Mouse (Mus musculus) CH12.LX (cell line): ENCODE data around the gene Chfr. TPM values are rescaled to one million over a fixed set of nuclear protein-coding genes. Genes with fewer than 3 reads are reported as not detected.

Experiments used
- DNase-seq: peaks from one replicate; pipeline ENCODE4 v3.0.0-alpha.2; 2013; ENCODE audit errors: extremely low read depth
- H3K27ac ChIP-seq: 2 replicates; pipeline ENCODE4 v1.5.1; 2012; ENCODE audit warnings: low read depth, mild to moderate bottlenecking, control low read depth, moderate library complexity; ENCODE audit not compliant: insufficient read depth
- H3K27me3 ChIP-seq: replicated peaks from 2 replicates; pipeline ENCODE3; 2012; ENCODE audit warnings: inconsistent platforms
- H3K36me3 ChIP-seq, 2 experiments: replicated peaks in 1 of 2; 2 replicates each; pipeline versions ENCODE3 to v1.6.1; 2012; ENCODE audit warnings: inconsistent platforms in 1 of 2, low read length in 1 of 2, mild to moderate bottlenecking in 1 of 2, mixed read lengths in 1 of 2, moderate library complexity in 1 of 2; ENCODE audit not compliant: control insufficient read depth in 1 of 2, insufficient read depth in 1 of 2
- H3K4me1 ChIP-seq, 2 experiments: 2 replicates each; pipeline ENCODE4 v1.6.1; 2012; ENCODE audit warnings: inconsistent platforms in 1 of 2, moderate library complexity in 1 of 2; ENCODE audit not compliant: insufficient read depth in 2 of 2, control insufficient read depth in 1 of 2
- H3K4me2 ChIP-seq: 2 replicates; pipeline ENCODE4 v1.6.1; 2012; ENCODE audit warnings: low read depth, mild to moderate bottlenecking, control low read depth; ENCODE audit not compliant: poor library complexity, insufficient read depth, severe bottlenecking
- H3K4me3 ChIP-seq, 3 experiments: fragments of 150-350 bp in 1 of 3; sonication (generic) in 1 of 3; replicated peaks in 1 of 3; 2 replicates each; pipeline versions ENCODE3 to v1.5.1; 2011 to 2012; ENCODE audit warnings: low read depth in 2 of 3, low read length in 2 of 3, mild to moderate bottlenecking in 2 of 3, moderate library complexity in 2 of 3, control low read depth in 1 of 3, improper control_type of control experiment in 1 of 3, inconsistent platforms in 1 of 3, mixed read lengths in 1 of 3; ENCODE audit not compliant: poor library complexity in 1 of 3
- H3K79me2 ChIP-seq: replicated peaks from 2 replicates; pipeline ENCODE4 v1.6.1; 2012; ENCODE audit warnings: mild to moderate bottlenecking, moderate library complexity; ENCODE audit not compliant: control insufficient read depth, poor library complexity, insufficient read depth, severe bottlenecking; ENCODE audit errors: extremely low read depth
- H3K9ac ChIP-seq: 2 replicates; pipeline ENCODE4 v1.6.1; 2012; ENCODE audit warnings: low read depth, mild to moderate bottlenecking, control low read depth, moderate library complexity; ENCODE audit not compliant: insufficient read depth
- H3K9me3 ChIP-seq: replicated peaks from 2 replicates; pipeline ENCODE3; 2012; ENCODE audit warnings: low read length, inconsistent platforms, mixed read lengths
- CHD1 ChIP-seq: IDR thresholded peaks from 2 replicates; pipeline ENCODE4 v1.6.1; 2012; ENCODE audit warnings: low read depth, low read length, improper control_type of control experiment, inconsistent platforms
- CHD2 ChIP-seq: IDR thresholded peaks from 2 replicates; pipeline ENCODE4 v1.6.1; 2011; ENCODE audit warnings: low read length, improper control_type of control experiment
- CTCF ChIP-seq, 2 experiments: IDR thresholded peaks in 1 of 2; conservative IDR thresholded peaks in 1 of 2; 2 replicates each; pipeline ENCODE4 v1.5.1; 2011 to 2012; ENCODE audit warnings: low read depth in 2 of 2, low read length in 2 of 2, improper control_type of control experiment in 1 of 2, inconsistent platforms in 1 of 2, mild to moderate bottlenecking in 1 of 2, moderate library complexity in 1 of 2
- E2F4 ChIP-seq: IDR thresholded peaks from 2 replicates; pipeline ENCODE4 v1.6.1; 2011; ENCODE audit warnings: low read depth, low read length, improper control_type of control experiment; ENCODE audit not compliant: insufficient replicate concordance
- EP300 ChIP-seq: IDR thresholded peaks from 2 replicates; pipeline ENCODE4 v1.6.1; 2011; ENCODE audit warnings: low read length, improper control_type of control experiment
- IRF4 ChIP-seq: IDR thresholded peaks from 2 replicates; pipeline ENCODE4 v1.6.1; 2014; ENCODE audit warnings: low read depth, mild to moderate bottlenecking, inconsistent platforms, low read length, improper control_type of control experiment
- JUN ChIP-seq: IDR thresholded peaks from 2 replicates; pipeline ENCODE4 v1.6.1; 2011; ENCODE audit warnings: low read depth, mild to moderate bottlenecking, low read length, improper control_type of control experiment, moderate library complexity; ENCODE audit not compliant: insufficient read depth
- KAT2A ChIP-seq: IDR thresholded peaks from 2 replicates; pipeline ENCODE4 v1.6.1; 2012; ENCODE audit warnings: low read length, improper control_type of control experiment, inconsistent platforms; ENCODE audit not compliant: insufficient replicate concordance
- MAZ ChIP-seq: IDR thresholded peaks from 2 replicates; pipeline ENCODE4 v1.6.1; 2012; ENCODE audit warnings: low read depth, mild to moderate bottlenecking, inconsistent platforms, low read length, improper control_type of control experiment, moderate library complexity
- MXI1 ChIP-seq: IDR thresholded peaks from 2 replicates; pipeline ENCODE4 v1.6.1; 2011; ENCODE audit warnings: mild to moderate bottlenecking, low read depth, low read length, improper control_type of control experiment
- MYC ChIP-seq: IDR thresholded peaks from 2 replicates; pipeline ENCODE4 v1.6.1; 2011; ENCODE audit warnings: low read depth, mild to moderate bottlenecking, improper control_type of control experiment, low read length
- NELFE ChIP-seq: IDR thresholded peaks from 2 replicates; pipeline ENCODE4 v1.6.1; 2011; ENCODE audit warnings: low read depth, low read length, improper control_type of control experiment
- NRF1 ChIP-seq: IDR thresholded peaks from 2 replicates; pipeline ENCODE4 v1.6.1; 2014; ENCODE audit warnings: low read depth, mild to moderate bottlenecking, inconsistent platforms, low read length, improper control_type of control experiment, moderate library complexity
- POLR2A ChIP-seq: IDR thresholded peaks from 2 replicates; pipeline ENCODE4 v1.6.1; 2011; ENCODE audit warnings: low read depth, mild to moderate bottlenecking, improper control_type of control experiment, low read length
- RAD21 ChIP-seq: IDR thresholded peaks from 2 replicates; pipeline ENCODE4 v1.6.1; 2011; ENCODE audit warnings: low read depth, mild to moderate bottlenecking, low read length, improper control_type of control experiment, moderate library complexity
- UBTF ChIP-seq: IDR thresholded peaks from 2 replicates; pipeline ENCODE4 v1.6.1; 2012; ENCODE audit warnings: low read depth, mild to moderate bottlenecking, inconsistent platforms, low read length, improper control_type of control experiment, moderate library complexity
- USF2 ChIP-seq: conservative IDR thresholded peaks from 2 replicates; pipeline ENCODE4 v1.6.1; 2011; ENCODE audit warnings: low read depth, low read length, improper control_type of control experiment
- dilution Hi-C: fragments of 300-500 bp; cut with MboI; formaldehyde crosslinking; loops from 2 replicates; pipeline ENCODE4 v1.14.3; 2020; ENCODE audit warnings: low sequenced_read_pairs; ENCODE audit not compliant: extremely low pct_unique_long_range_greater_than_20kb, extremely low pct_ligation_motif_present
- in situ Hi-C: fragments of 300-500 bp; cut with MboI; formaldehyde crosslinking; loops from 3 replicates; pipeline ENCODE4 v1.14.3; 2019; ENCODE audit warnings: low sequenced_read_pairs, low pct_ligation_motif_present, low pct_unique_long_range_greater_than_20kb, mixed read lengths
- polyA plus RNA-seq: library from polyadenylated mRNA; unstranded; fragments of >175 nt; gene quantifications from 2 replicates; pipeline ENCODE4 v1.2.1, GENCODE M21; 2012; ENCODE audit warnings: low read depth; ENCODE audit not compliant: insufficient read length
- total RNA-seq, 2 experiments: library from RNA; depleted of rRNA; stranded (reverse); fragments of 300-350 nt in 1 of 2; fragments of >200 nt in 1 of 2; gene quantifications; 2 replicates each; pipeline ENCODE4 v1.2.3; 2012 to 2014

The Chfr gene
- total and polyA plus RNA-seq, 3 experiments: 23.9 to 40.8 (median 38.5) TPM

GRCm38 (mm10) chr5:110140424-110140823, 4.8 kb downstream of the Chfr start:
- no peak overlapping the region for H3K27ac ChIP-seq
- peaks cover 39 to 62% of the 10 kb centered on the region in 2 experiments for H3K36me3 ChIP-seq
- no peak overlapping the region for H3K4me3 ChIP-seq
- H3K79me2 ChIP-seq: peaks cover 14% of the 10 kb centered on the region
- TF ChIP-seq RAD21 (no peak), JUN (no peak), KAT2A (no peak)
- in situ Hi-C loops (no loop called here), dilution Hi-C loops (no loop called here)
- no peaks in the 10 kb centered on the region for H3K9me3 ChIP-seq
- no peak overlapping the region for H3K4me2 ChIP-seq
- H3K27me3 ChIP-seq: no peaks in the 10 kb centered on the region
- no peak for DNase-seq
- H3K4me1 ChIP-seq: peaks cover 5 to 22% of the 10 kb centered on the region in 2 experiments
- H3K9ac ChIP-seq: no peak overlapping the region

- Histone ChIP-seq H3K36me3 (peaks cover 55 to 80% of the 10 kb centered on the region in 2 experiments), H3K79me2 (no peaks in the 10 kb centered on the region; the same call in none of the 2 replicates), H3K4me2 (no peak overlapping the region), H3K27ac (no peak overlapping the region), H3K9ac (no peak overlapping the region), H3K4me1 (peaks cover 5 to 13% of the 10 kb centered on the region in 2 experiments)
- dilution Hi-C loops: no loop called here
- TF ChIP-seq USF2 (no peak), MXI1 (no peak), POLR2A (no peak), EP300 (no peak), NELFE (no peak), IRF4 (no peak), MYC (no peak), CTCF (conservative IDR thresholded peaks at IDR 0.05 in 1 of 2, IDR thresholded peaks at IDR 0.05 in 1 of 2; ENCODE audit: low read depth in 2 of 2, low read length in 2 of 2) (no peak), NRF1 (no peak), CHD2 (no peak), E2F4 (no peak), UBTF (no peak), CHD1 (no peak), MAZ (no peak)
- TF ChIP-seq, all 38 proteins: peak for 0
- Histone ChIP-seq H3K4me3 (no peak overlapping the region), H3K9me3 (no peaks in the 10 kb centered on the region), H3K27me3 (no peaks in the 10 kb centered on the region)
- DNase-seq: no peak
- in situ Hi-C loops: no loop called here
Observed at GRCm38 (mm10) chr5:110142309-110142708, 6.7 kb downstream of the Chfr start.
